Mouse (Mus musculus) C2C12 (cell line): ENCODE measurements around the gene Rnf114. TPM values are rescaled to one million over a fixed set of nuclear protein-coding genes. Genes with fewer than 3 reads are reported as not detected.
A peak's percentile ranks its signal among the peaks of the same experiment; 100 is the strongest.

ENCODE experiments used
- H3K27me3 ChIP-seq: one replicate; pipeline ENCODE4 v1.6.1; 2011; ENCODE audit not compliant: control insufficient read depth, insufficient read depth, insufficient read length
- H3K36me3 ChIP-seq: one replicate; pipeline ENCODE4 v1.6.1; 2011; ENCODE audit not compliant: control insufficient read depth, insufficient read depth
- H3K4me3 ChIP-seq: one replicate; pipeline ENCODE4 v1.5.1; 2011; ENCODE audit warnings: mild to moderate bottlenecking, control low read depth; ENCODE audit not compliant: poor library complexity, insufficient read depth, severe bottlenecking
- H3K79me2 ChIP-seq: one replicate; pipeline ENCODE4 v1.6.1; 2011; ENCODE audit not compliant: control insufficient read depth, insufficient read depth
- H3K79me3 ChIP-seq: one replicate; pipeline ENCODE4 v1.6.1; 2011; ENCODE audit warnings: low read depth, control low read depth
- H3ac ChIP-seq: one replicate; pipeline ENCODE3; 2011; ENCODE audit warnings: low read depth; ENCODE audit not compliant: control insufficient read depth, insufficient read length
- CEBPB ChIP-seq: IDR thresholded peaks from one replicate; pipeline ENCODE4 v1.6.1; 2011; ENCODE audit warnings: low read depth, mild to moderate bottlenecking, control low read depth, moderate library complexity
- CTCF ChIP-seq: IDR thresholded peaks from one replicate; pipeline ENCODE4 v1.5.1; 2011; ENCODE audit not compliant: control insufficient read depth, insufficient read depth, insufficient read length
- FOSL1 ChIP-seq: IDR thresholded peaks from one replicate; pipeline ENCODE4 v1.8.0; 2011; ENCODE audit warnings: mild to moderate bottlenecking, low read length; ENCODE audit not compliant: poor library complexity, insufficient read depth, severe bottlenecking
- MAX ChIP-seq: IDR thresholded peaks from one replicate; pipeline ENCODE4 v1.6.1; 2011; ENCODE audit warnings: mild to moderate bottlenecking, control low read depth
- MYOD1 ChIP-seq: IDR thresholded peaks from one replicate; pipeline ENCODE4 v1.6.1; 2011; ENCODE audit warnings: low read depth; ENCODE audit not compliant: control insufficient read depth, insufficient read length
- MYOG ChIP-seq: IDR thresholded peaks from one replicate; pipeline ENCODE4 v1.6.1; 2011; ENCODE audit not compliant: control insufficient read depth, insufficient read length; ENCODE audit errors: extremely low read depth
- USF1 ChIP-seq: IDR thresholded peaks from one replicate; pipeline ENCODE4 v1.6.1; 2011; ENCODE audit warnings: low read depth, mild to moderate bottlenecking, control low read depth, moderate library complexity
- polyA plus RNA-seq: library from polyadenylated mRNA; unstranded; fragments of >200 nt; fragmentation: generic; extraction: Trizol; gene quantifications from one replicate; pipeline ENCODE4 v1.2.1, GENCODE M21; 2012; ENCODE audit warnings: missing spikeins

The Rnf114 gene
- polyA plus RNA-seq, 1 experiment, result 35.4 TPM

GRCm38 (mm10) chr2:167485501-167486377, 6.7 kb upstream of the Rnf114 start:
- Histone ChIP-seq H3K27me3 (no peaks in the 10 kb centered on the region), H3K79me2 (peaks cover 84% of the 10 kb centered on the region), H3K79me3 (peaks cover 64% of the 10 kb centered on the region), H3K36me3 (peaks cover 40% of the 10 kb centered on the region), H3ac (no peak overlapping the region), H3K4me3 (no peak overlapping the region)
- TF ChIP-seq CTCF (no peak), MYOG (no peak), FOSL1 (no peak), MAX (no peak), MYOD1 (no peak), USF1 (no peak), CEBPB (no peak)

GRCm38 (mm10) chr2:167486573-167486972, 5.9 kb upstream of the Rnf114 start:
- peaks cover 40% of the 10 kb centered on the region for H3K36me3 ChIP-seq

GRCm38 (mm10) chr2:167487551-167487950, 4.9 kb upstream of the Rnf114 start:
- TF ChIP-seq MYOD1 (no peak), USF1 (no peak), MAX (no peak), CTCF (no peak), CEBPB (no peak), FOSL1 (no peak), MYOG (no peak)
- Histone ChIP-seq H3ac (no peak overlapping the region), H3K36me3 (peaks cover 40% of the 10 kb centered on the region), H3K4me3 (no peak overlapping the region), H3K27me3 (no peaks in the 10 kb centered on the region), H3K79me3 (peaks cover 82% of the 10 kb centered on the region), H3K79me2 (peaks cover 100% of the 10 kb centered on the region)

More at GRCm38 (mm10) chr2:167486573-167486972, 5.9 kb upstream of the Rnf114 start:
- Histone ChIP-seq H3K27me3 (no peaks in the 10 kb centered on the region), H3ac (no peak overlapping the region), H3K79me3 (peaks cover 72% of the 10 kb centered on the region), H3K4me3 (no peak overlapping the region), H3K79me2 (peaks cover 93% of the 10 kb centered on the region)
- TF ChIP-seq FOSL1, result no peak
- TF ChIP-seq MYOD1, result no peak
- TF ChIP-seq USF1, result no peak
- no peak for TF ChIP-seq MAX
- TF ChIP-seq MYOG, result no peak
- no peak for TF ChIP-seq CTCF
- TF ChIP-seq CEBPB, result no peak

DNA sequence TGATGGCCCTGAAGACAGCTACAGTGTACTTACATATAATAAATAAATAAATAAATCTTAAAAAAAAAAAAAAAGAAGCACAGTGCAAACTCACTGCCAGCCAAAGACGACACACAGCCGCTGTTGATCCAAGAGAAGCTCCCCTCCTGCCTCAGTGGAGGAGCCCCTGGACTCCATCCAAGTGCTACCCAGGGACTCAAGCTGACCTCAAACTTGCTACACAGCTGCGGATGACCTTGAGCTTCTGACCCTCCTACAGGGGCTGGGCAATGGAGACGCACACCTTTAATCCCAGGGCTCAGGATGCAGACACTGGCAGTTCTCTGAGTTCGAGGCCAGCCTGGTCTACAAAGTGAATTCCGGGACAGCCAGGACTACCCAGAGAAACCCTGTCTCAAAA, 4.5 kb upstream of the Rnf114 start:
- Histone ChIP-seq H3ac (no peak overlapping the region), H3K36me3 (peaks cover 35% of the 10 kb centered on the region), H3K79me2 (peaks cover 97% of the 10 kb centered on the region), H3K27me3 (no peaks in the 10 kb centered on the region), H3K79me3 (peaks cover 80% of the 10 kb centered on the region), H3K4me3 (no peak overlapping the region)
- TF ChIP-seq MYOG (no peak), CEBPB (no peak), MYOD1 (no peak), MAX (no peak), USF1 (no peak), CTCF (no peak), FOSL1 (no peak)

- TF ChIP-seq MAX, result no peak
- TF ChIP-seq FOSL1, result no peak
- TF ChIP-seq MYOG, result no peak
- no peak for TF ChIP-seq MYOD1
- no peak for TF ChIP-seq USF1
- TF ChIP-seq CEBPB, result no peak
- no peak for TF ChIP-seq CTCF
- peaks cover 66% of the 10 kb centered on the region for H3K79me3 ChIP-seq
- no peaks in the 10 kb centered on the region for H3K27me3 ChIP-seq
- peaks cover 77% of the 10 kb centered on the region for H3K79me2 ChIP-seq
- H3K36me3 ChIP-seq, result peaks cover 13% of the 10 kb centered on the region
- peak overlapping the region; percentile 97 for H3K4me3 ChIP-seq
- H3ac ChIP-seq, result peak overlapping the region; percentile 40
Observed at GRCm38 (mm10) chr2:167490813-167491525, 1.5 kb upstream of the Rnf114 start.
